Mouse (Mus musculus) limb, embryonic 13.5 days (tissue): ENCODE results near the gene Pgm2. TPM values are rescaled to one million over a fixed set of nuclear protein-coding genes. Genes with fewer than 3 reads are reported as not detected.

ENCODE experiments used
- ATAC-seq: fragments of 200-750 bp; cut with Nextera tagmentation; 2 replicates; pipeline ENCODE4 v1.8.0; 2017; ENCODE audit warnings: low read depth, moderate number of reproducible peaks, moderate TSS enrichment; ENCODE audit not compliant: low FRiP score
- H3K27ac ChIP-seq: fragments of 300-500 bp; sonication (generic); 2 replicates; pipeline ENCODE4 v1.5.1; 2015; ENCODE audit warnings: inconsistent platforms, mild to moderate bottlenecking, moderate library complexity
- H3K27me3 ChIP-seq: fragments of 300-500 bp; sonication (generic); 2 replicates; pipeline ENCODE4 v1.6.1; 2015; ENCODE audit warnings: mild to moderate bottlenecking, inconsistent platforms
- H3K36me3 ChIP-seq: fragments of 300-500 bp; sonication (generic); 2 replicates; pipeline ENCODE4 v1.6.1; 2015; ENCODE audit warnings: inconsistent platforms, mild to moderate bottlenecking, moderate library complexity
- H3K4me1 ChIP-seq: fragments of 300-500 bp; sonication (generic); 2 replicates; pipeline ENCODE4 v1.6.1; 2015; ENCODE audit warnings: inconsistent platforms
- H3K4me2 ChIP-seq: fragments of 300-500 bp; sonication (generic); replicated peaks from 2 replicates; pipeline ENCODE4 v1.6.1; 2015; ENCODE audit warnings: inconsistent platforms, mild to moderate bottlenecking, moderate library complexity
- H3K4me3 ChIP-seq: fragments of 300-500 bp; sonication (generic); 2 replicates; pipeline ENCODE4 v1.5.1; 2015; ENCODE audit warnings: moderate library complexity, mild to moderate bottlenecking, inconsistent platforms
- H3K9ac ChIP-seq: fragments of 300-500 bp; sonication (generic); 2 replicates; pipeline ENCODE4 v1.6.1; 2015; ENCODE audit warnings: mild to moderate bottlenecking, inconsistent platforms
- H3K9me3 ChIP-seq: fragments of 300-500 bp; sonication (generic); 2 replicates; pipeline ENCODE4 v1.6.1; 2016; ENCODE audit warnings: inconsistent platforms
- WGBS: fragments of 180-500 bp; shearing (Covaris S2); methylation state at CpG from one replicate; pipeline ENCODE4 v1.1.7; 2015; 5-methylcytosine and 5-hydroxymethylcytosine counted together
- polyA plus RNA-seq: library from polyadenylated mRNA; unstranded; fragments of >200 nt; fragmentation: Nextera tagmentation; extraction: Ambion mirVana; gene quantifications from 2 replicates; pipeline ENCODE4 v1.2.1, GENCODE M21; 2015

The Pgm2 gene
- polyA plus RNA-seq, 1 experiment from 2014 or later, result 32.5 TPM

- Histone ChIP-seq H3K4me1 (peaks cover 25% of the 10 kb centered on the region), H3K36me3 (no peaks in the 10 kb centered on the region), H3K9ac (no peak within 1 kb of the TSS), H3K4me3 (0 out of 2 replicates have a peak within 1 kb of the TSS, but pooled peaks have one; percentile 5), H3K4me2 (peak within 1 kb of the TSS; percentile 38), H3K27ac (no peak within 1 kb of the TSS), H3K27me3 (peaks cover 54% of the 10 kb centered on the region), H3K9me3 (no peaks in the 10 kb centered on the region)
- WGBS, result 29% methylated on average over 11 of the region's 11 CpGs
- no peak for ATAC-seq
Observed at GRCm38 (mm10) chr5:64155861-64156550, 63.3 kb downstream of the Pgm2 start, which contains the start of gene Tbc1d1. TSS of gene Tbc1d1 (plus strand) at chr5:64156305.

DNA sequence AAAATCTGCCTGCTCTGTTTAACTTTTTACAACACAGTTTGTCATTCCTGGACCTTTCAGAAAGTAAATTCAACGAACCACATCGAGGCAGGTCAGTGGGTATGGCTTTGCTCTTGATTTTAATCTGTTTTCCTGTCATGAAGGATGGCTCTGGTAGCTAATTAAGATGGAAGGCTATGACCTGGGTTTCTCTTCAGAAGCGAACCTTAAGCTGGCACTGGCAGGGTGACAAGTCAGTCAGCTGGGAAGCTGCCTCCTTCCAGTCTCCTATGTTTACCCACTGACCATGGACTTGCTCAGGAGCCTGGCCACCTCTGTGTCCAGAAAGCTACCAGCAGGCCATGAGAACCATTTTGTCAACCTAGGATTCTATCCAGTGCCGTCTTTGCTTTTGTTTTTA is 63.8 kb downstream of the Pgm2 start:
- no peaks in the 10 kb centered on the region for H3K36me3 ChIP-seq
- peak overlapping the region; percentile 38 for H3K4me2 ChIP-seq
- H3K27me3 ChIP-seq, result peaks cover 60% of the 10 kb centered on the region
- WGBS, result 28% methylated on average over 4 of the region's 4 CpGs
- no peak for ATAC-seq
- H3K9ac ChIP-seq, result no peak overlapping the region
- H3K4me1 ChIP-seq, result peaks cover 27% of the 10 kb centered on the region
- no peaks in the 10 kb centered on the region for H3K9me3 ChIP-seq
- no peak overlapping the region for H3K27ac ChIP-seq
- H3K4me3 ChIP-seq, result no peak overlapping the region

GRCm38 (mm10) chr5:64157926-64158325 is 65.2 kb downstream of the Pgm2 start:
- ATAC-seq, result no peak
- Histone ChIP-seq H3K4me3 (no peak overlapping the region), H3K9me3 (no peaks in the 10 kb centered on the region)

DNA sequence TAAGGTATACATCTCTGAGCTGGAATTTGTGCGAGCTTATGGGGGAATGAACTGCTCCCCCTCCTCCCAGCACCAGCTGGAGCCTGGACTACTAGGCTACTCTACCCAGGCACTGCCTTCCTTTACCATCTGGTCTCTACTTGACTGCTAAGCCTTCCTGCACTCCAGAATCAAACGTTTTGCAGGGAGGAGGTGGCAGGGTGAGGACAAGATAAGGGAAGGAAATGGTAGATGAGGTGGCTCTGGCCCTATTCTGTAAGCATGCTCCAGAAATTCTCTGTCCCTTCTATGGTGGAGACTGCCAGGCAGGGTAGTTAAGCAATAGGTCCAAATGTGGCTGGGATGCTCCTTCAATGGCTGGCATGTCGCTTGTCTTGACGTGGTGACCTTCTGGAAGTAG is 65.8 kb downstream of the Pgm2 start:
- no peaks in the 10 kb centered on the region for H3K9me3 ChIP-seq
- 32% methylated on average over 4 of the region's 4 CpGs for WGBS
- no peak overlapping the region for H3K27ac ChIP-seq
- H3K9ac ChIP-seq, result no peak overlapping the region
- H3K27me3 ChIP-seq, result peaks cover 75% of the 10 kb centered on the region
- ATAC-seq, result no peak
- peaks cover 27% of the 10 kb centered on the region for H3K4me1 ChIP-seq
- H3K36me3 ChIP-seq, result no peaks in the 10 kb centered on the region
- H3K4me3 ChIP-seq, result no peak overlapping the region
- H3K4me2 ChIP-seq, result peak overlapping the region; percentile 100; the same call in 1 of the 2 replicates

More at GRCm38 (mm10) chr5:64157926-64158325, 65.2 kb downstream of the Pgm2 start:
- Histone ChIP-seq H3K4me1 (peaks cover 27% of the 10 kb centered on the region), H3K9ac (no peak overlapping the region), H3K27ac (no peak overlapping the region), H3K36me3 (no peaks in the 10 kb centered on the region), H3K4me2 (no peak overlapping the region), H3K27me3 (peaks cover 72% of the 10 kb centered on the region)
- WGBS, result 32% methylated on average over 1 of the region's 1 CpGs

DNA sequence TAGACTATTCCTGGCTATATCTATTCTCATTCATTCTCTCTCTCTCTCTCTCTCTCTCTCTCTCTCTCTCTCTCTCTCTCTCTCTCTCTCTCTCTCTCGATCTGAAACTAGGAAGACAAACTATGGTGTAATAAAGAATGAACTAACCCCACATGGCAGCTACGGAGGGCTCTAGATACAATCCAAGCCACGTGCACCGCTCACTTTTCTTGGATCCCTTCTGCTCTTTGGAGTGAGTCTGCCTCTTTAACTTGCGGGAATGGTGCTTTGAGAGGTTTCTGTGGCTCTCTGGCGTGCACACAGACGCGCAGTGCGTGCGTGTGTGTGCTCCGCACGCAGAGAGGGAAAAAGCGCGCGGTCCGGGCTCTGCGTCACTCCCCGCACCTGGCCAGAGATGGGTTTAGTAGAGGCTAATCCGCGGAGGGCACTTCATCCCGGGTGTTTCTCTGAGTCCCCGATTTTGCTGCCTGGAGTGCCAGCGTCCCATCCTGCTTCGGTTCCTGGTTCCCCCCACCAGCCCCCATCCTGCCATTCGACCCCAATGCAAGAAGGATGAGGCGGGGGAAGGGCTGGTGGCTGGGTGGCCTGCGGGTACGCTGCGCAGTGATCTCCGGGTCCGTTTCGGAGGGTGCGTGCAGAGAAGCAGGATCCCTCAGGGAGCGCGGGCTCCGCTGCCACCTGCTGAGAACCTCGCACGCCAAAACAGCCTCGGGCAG is 66.5 kb downstream of the Pgm2 start:
- Histone ChIP-seq H3K27ac (no peak overlapping the region), H3K4me2 (peak overlapping the region; percentile 100), H3K4me1 (peaks cover 27% of the 10 kb centered on the region), H3K9ac (peak overlapping the region; percentile 69), H3K4me3 (peak overlapping the region; percentile 63), H3K9me3 (no peaks in the 10 kb centered on the region), H3K27me3 (peaks cover 78% of the 10 kb centered on the region), H3K36me3 (no peaks in the 10 kb centered on the region)
- ATAC-seq, result peak; percentile 18; the same call in 1 of the 2 replicates
- under 1% methylated on average over 39 of the region's 39 CpGs for WGBS

DNA sequence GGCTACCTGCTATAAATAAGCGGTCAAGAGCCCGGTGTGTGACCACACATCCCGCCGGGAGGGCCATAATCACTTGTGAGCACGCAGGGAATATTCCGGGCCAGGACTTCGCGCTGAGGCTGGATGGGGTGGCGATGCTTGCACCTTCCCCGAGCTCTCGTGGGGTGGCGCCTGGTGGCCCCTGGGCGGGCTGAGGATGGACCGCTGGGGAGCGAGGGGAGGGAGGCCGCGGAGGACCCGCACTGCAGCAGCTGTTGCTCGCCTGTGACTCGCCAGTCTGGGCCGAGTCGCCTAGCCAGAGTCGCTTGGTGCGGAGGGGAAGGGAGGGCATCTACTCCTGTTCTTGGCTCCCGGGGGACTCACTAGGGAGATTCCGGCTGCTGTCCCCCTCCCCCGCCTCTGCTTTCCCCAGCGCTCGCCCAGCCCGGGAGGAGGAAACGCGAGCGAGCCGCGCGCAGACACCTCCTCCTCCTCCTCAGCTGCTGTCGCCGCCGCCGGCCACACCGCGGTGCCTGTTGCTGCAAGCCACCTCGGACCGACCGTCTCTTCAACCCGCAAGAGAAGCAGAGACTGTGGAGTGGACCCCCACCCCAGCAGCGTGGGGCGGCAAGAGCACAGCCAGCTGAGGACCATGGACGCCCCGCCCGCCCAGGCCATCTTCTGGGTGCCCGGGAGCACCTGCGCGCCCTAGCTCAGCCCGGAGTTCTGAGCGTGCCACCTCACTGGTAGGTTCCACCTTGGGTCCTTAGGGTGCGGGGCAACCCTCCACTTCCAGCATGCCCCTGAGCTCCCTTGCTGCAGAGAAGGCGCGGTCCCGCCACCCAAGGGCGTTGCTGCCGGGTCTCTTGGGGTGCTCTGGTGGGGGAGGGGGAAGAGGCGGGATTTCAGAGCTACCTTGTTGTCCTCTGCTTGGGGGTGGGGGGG is 67.3 kb downstream of the Pgm2 start:
- peaks cover 27% of the 10 kb centered on the region for H3K4me1 ChIP-seq
- peaks cover 78% of the 10 kb centered on the region for H3K27me3 ChIP-seq
- ATAC-seq, result peak; percentile 43
- H3K9me3 ChIP-seq, result no peaks in the 10 kb centered on the region
- 0% methylated on average over 58 of the region's 63 CpGs for WGBS
- no peaks in the 10 kb centered on the region for H3K36me3 ChIP-seq
- peak overlapping the region; percentile 63 for H3K4me3 ChIP-seq
- peak overlapping the region; percentile 69 for H3K9ac ChIP-seq
- no peak overlapping the region for H3K27ac ChIP-seq
- peak overlapping the region; percentile 100 for H3K4me2 ChIP-seq

DNA sequence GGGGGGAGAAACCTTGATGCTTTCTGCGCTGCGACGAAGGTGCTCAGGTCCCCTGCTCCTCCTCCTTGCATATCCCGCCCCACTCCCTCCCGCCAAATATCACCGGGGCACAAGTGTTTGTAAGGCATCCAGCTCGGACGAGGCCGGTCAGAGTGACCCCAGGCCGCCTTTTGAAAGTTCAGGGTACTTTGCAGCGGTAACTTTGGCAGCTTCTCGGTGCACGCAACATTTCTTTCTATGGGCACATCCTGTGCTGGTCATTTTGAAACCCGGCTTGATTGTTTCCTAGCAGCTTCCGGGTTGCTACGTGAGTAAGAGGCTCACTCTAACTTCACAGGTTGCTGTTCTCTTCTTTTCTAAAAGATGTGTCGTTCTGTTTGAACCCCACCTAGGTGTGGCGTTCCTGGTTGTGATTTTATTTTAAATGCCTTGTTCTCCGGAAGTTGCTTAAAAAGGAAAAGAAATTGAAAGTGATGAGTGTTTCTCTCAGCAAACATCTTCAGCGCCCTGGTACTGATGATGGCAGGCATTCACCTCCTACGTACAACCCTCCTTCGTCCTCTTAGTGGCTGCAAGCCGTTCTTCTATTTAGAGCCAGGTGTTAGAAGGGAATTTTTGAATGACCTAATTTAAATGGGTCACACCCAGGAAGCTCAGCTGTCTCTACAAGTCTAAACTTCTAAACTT is 68.1 kb downstream of the Pgm2 start:
- H3K9ac ChIP-seq, result peak overlapping the region; percentile 69; the same call in 1 of the 2 replicates
- H3K9me3 ChIP-seq, result no peaks in the 10 kb centered on the region
- H3K36me3 ChIP-seq, result no peaks in the 10 kb centered on the region
- ATAC-seq, result no peak
- WGBS, result 2% methylated on average over 23 of the region's 23 CpGs
- peaks cover 26% of the 10 kb centered on the region for H3K4me1 ChIP-seq
- peaks cover 72% of the 10 kb centered on the region for H3K27me3 ChIP-seq
- peak overlapping the region; percentile 100 for H3K4me2 ChIP-seq
- no peak overlapping the region for H3K27ac ChIP-seq
- H3K4me3 ChIP-seq, result peak overlapping the region; percentile 63

GRCm38 (mm10) chr5:64161917-64162316 is 69.2 kb downstream of the Pgm2 start:
- 85% methylated on average over 3 of the region's 3 CpGs for WGBS
- Histone ChIP-seq H3K27me3 (peaks cover 64% of the 10 kb centered on the region), H3K4me2 (no peak overlapping the region), H3K27ac (no peak overlapping the region), H3K9me3 (no peaks in the 10 kb centered on the region), H3K4me1 (peaks cover 17% of the 10 kb centered on the region), H3K9ac (no peak overlapping the region), H3K4me3 (no peak overlapping the region), H3K36me3 (no peaks in the 10 kb centered on the region)
- ATAC-seq, result no peak

DNA sequence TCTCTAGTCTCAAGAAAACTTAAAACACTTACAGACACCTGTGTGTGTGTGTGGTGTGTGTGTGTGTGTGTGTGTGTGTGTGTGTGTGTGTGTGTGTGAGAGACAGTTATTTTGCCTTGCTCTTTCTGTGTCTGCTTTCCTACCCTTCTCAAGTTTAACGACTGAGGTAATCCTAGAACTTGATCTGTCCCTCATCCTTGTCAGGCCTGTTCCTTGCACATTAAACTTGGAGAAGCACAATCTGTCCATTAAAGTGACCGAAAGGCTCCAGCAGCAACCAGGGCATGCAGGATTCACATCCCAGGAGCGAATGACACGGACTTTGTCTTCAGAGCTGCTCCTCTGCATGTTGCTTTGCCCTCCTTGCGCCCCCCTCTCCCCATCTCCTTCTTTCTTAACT is 69.8 kb downstream of the Pgm2 start:
- Histone ChIP-seq H3K9ac (no peak overlapping the region), H3K27ac (no peak overlapping the region), H3K9me3 (no peaks in the 10 kb centered on the region), H3K4me1 (peaks cover 17% of the 10 kb centered on the region), H3K27me3 (peaks cover 57% of the 10 kb centered on the region), H3K4me2 (no peak overlapping the region), H3K36me3 (no peaks in the 10 kb centered on the region), H3K4me3 (no peak overlapping the region)
- WGBS, result 73% methylated on average over 5 of the region's 5 CpGs
- ATAC-seq, result no peak

DNA sequence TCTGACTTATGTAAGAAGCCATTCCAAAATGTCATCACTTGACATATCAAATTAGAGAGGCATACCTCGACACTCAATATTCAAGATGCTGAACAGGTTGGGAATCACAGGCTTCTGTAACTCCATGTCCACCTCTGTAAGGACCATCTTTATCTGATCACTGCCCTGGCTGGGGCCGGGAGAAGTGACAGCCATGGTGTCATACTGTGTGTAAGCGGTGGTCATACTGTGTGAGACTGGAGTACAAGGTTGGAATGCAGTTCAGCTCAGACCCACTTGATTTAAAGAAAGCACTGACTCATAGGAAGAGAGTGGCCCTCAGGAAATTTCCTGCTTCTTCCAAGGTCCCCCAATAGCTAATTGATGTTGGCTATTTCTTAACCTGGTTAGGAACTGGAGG is 71.7 kb downstream of the Pgm2 start:
- H3K4me3 ChIP-seq, result no peak overlapping the region
- ATAC-seq, result no peak
- H3K9me3 ChIP-seq, result no peaks in the 10 kb centered on the region
- WGBS, result 93% methylated on average over 3 of the region's 3 CpGs
- no peaks in the 10 kb centered on the region for H3K36me3 ChIP-seq
- H3K4me2 ChIP-seq, result no peak overlapping the region
- no peak overlapping the region for H3K9ac ChIP-seq
- no peak overlapping the region for H3K27ac ChIP-seq
- H3K27me3 ChIP-seq, result peaks cover 39% of the 10 kb centered on the region
- peaks cover 14% of the 10 kb centered on the region for H3K4me1 ChIP-seq

GRCm38 (mm10) chr5:64165826-64166225 is 73.1 kb downstream of the Pgm2 start:
- Histone ChIP-seq H3K27me3 (peaks cover 26% of the 10 kb centered on the region), H3K9me3 (no peaks in the 10 kb centered on the region), H3K9ac (no peak overlapping the region), H3K36me3 (no peaks in the 10 kb centered on the region), H3K4me3 (no peak overlapping the region), H3K27ac (no peak overlapping the region), H3K4me1 (peaks cover 3% of the 10 kb centered on the region; the same call in 1 of the 2 replicates), H3K4me2 (no peak overlapping the region)
- WGBS, result 70% methylated on average over 2 of the region's 2 CpGs
- ATAC-seq, result no peak
